Comparison of ENCODE assay signal across 29 mouse cellular contexts in the genomic region with DNA sequence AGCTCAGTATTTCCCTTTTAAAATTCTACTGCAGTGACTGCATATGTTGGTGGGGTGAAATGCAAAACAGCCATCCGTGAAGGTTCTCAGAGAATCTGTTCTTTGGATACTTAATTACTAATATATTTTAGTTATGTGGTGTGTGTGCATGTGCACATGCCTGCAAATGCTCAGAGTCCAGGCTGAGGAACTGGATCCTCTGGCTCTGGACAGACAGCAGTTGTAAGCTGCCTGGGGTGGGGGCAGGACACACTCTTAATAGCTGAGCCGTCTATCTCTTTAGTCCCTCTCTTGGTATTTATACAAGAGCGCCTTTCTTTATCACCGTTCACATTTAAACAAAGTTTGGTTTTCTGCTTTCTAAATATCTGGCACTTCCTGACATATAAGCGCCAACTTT. TPM values are rescaled to one million over a fixed set of nuclear protein-coding genes. Genes with fewer than 3 reads are reported as not detected.
"Had no signal": no experiment of that assay in that cellular context is flagged by ENCODE, and none has a peak within 500 bp of the region (broad histone marks: within the 10 kb centered on the region; RNA-seq: fewer than 3 reads in every experiment).

No protein-coding gene starts in this region.

- ATAC-seq: forebrain, embryonic 13.5 days; forebrain, embryonic 14.5 days; forebrain, embryonic 15.5 days; forebrain, embryonic 16.5 days; forebrain, postnatal 0 days had no signal

- H3K27me3 ChIP-seq: embryonic facial prominence, embryonic 12.5 days; embryonic facial prominence, embryonic 13.5 days; embryonic facial prominence, embryonic 15.5 days; forebrain, embryonic 12.5 days; forebrain, embryonic 13.5 days; forebrain, embryonic 15.5 days had no signal

- H3K9me3 ChIP-seq: embryonic facial prominence, embryonic 10.5 days; embryonic facial prominence, embryonic 12.5 days; embryonic facial prominence, embryonic 13.5 days; embryonic facial prominence, embryonic 15.5 days; forebrain, embryonic 10.5 days; forebrain, embryonic 12.5 days; forebrain, embryonic 13.5 days; forebrain, embryonic 15.5 days had no signal

- H3K4me2 ChIP-seq: embryonic facial prominence, embryonic 12.5 days; embryonic facial prominence, embryonic 13.5 days; embryonic facial prominence, embryonic 15.5 days; forebrain, embryonic 12.5 days; forebrain, embryonic 13.5 days; forebrain, embryonic 15.5 days had no signal

- H3K4me1 ChIP-seq: embryonic facial prominence, embryonic 10.5 days; embryonic facial prominence, embryonic 12.5 days; embryonic facial prominence, embryonic 13.5 days; embryonic facial prominence, embryonic 15.5 days had no signal

- DNase-seq: cerebellum, adult 2 months; cerebellum, adult 8-10 months; cerebellum, adult 9-10 months; cerebellum, adult 9-11 months; cerebellum, postnatal 36 days; embryo, embryonic 11 days; forebrain, postnatal 0 days; gastrocnemius, adult 2 months; gastrocnemius, postnatal 10 days; gastrocnemius, postnatal 14 days; gastrocnemius, postnatal 25 days; gastrocnemius, postnatal 36 days; heart, adult 2 months had no signal

- H3K27ac ChIP-seq: embryonic facial prominence, embryonic 10.5 days; embryonic facial prominence, embryonic 12.5 days; embryonic facial prominence, embryonic 13.5 days; embryonic facial prominence, embryonic 15.5 days; forebrain, embryonic 10.5 days; forebrain, embryonic 12.5 days; forebrain, embryonic 13.5 days; forebrain, embryonic 15.5 days; gastrocnemius, adult 2 months; heart, adult 2 months had no signal

- H3K4me3 ChIP-seq: embryonic facial prominence, embryonic 10.5 days; embryonic facial prominence, embryonic 12.5 days; embryonic facial prominence, embryonic 13.5 days; embryonic facial prominence, embryonic 15.5 days; erythroblast, embryonic 14.5 days; forebrain, embryonic 10.5 days; forebrain, embryonic 12.5 days; forebrain, embryonic 13.5 days; forebrain, embryonic 15.5 days; gastrocnemius, adult 2 months; heart, adult 2 months had no signal

- H3K9ac ChIP-seq: embryonic facial prominence, embryonic 12.5 days; embryonic facial prominence, embryonic 13.5 days; embryonic facial prominence, embryonic 15.5 days; forebrain, embryonic 12.5 days; forebrain, embryonic 13.5 days; forebrain, embryonic 15.5 days; forebrain, postnatal 0 days had no signal

RNA-seq across cellular contexts. Expression of gene Slc10a4, which starts 50.3 kb away (rescaled TPM):
- total RNA-seq: common myeloid progenitor, adult 5-6 weeks; gastrocnemius, adult 18-20 months; gastrocnemius, adult 2 months; gastrocnemius, adult 8-10 months; gastrocnemius, postnatal 10 days; gastrocnemius, postnatal 14 days; gastrocnemius, postnatal 25 days; gastrocnemius, postnatal 4 days; granulocyte monocyte progenitor cell, adult 5-6 weeks had no signal
- polyA plus RNA-seq: erythroblast, embryonic 14.5 days had no signal
